Mouse (Mus musculus) hindbrain, embryonic 15.5 days (tissue): ENCODE results near the gene Dennd1a. TPM values are rescaled to one million over a fixed set of nuclear protein-coding genes. Genes with fewer than 3 reads are reported as not detected.

Experiments used
- ATAC-seq: fragments of 200-750 bp; cut with Nextera tagmentation; 2 replicates; pipeline ENCODE4 v1.8.0; 2017; ENCODE audit warnings: low read depth, moderate number of reproducible peaks, moderate TSS enrichment; ENCODE audit not compliant: low FRiP score
- H3K27ac ChIP-seq: fragments of 300-500 bp; sonication (generic); replicated peaks from 2 replicates; pipeline ENCODE4 v1.5.1; 2015; ENCODE audit warnings: mild to moderate bottlenecking, inconsistent platforms
- H3K27me3 ChIP-seq: fragments of 300-500 bp; sonication (generic); 2 replicates; pipeline ENCODE4 v1.6.1; 2015; ENCODE audit warnings: control low read depth, inconsistent platforms
- H3K36me3 ChIP-seq: fragments of 300-500 bp; sonication (generic); 2 replicates; pipeline ENCODE4 v1.6.1; 2015; ENCODE audit warnings: control low read depth, inconsistent platforms
- H3K4me1 ChIP-seq: fragments of 300-500 bp; sonication (generic); replicated peaks from 2 replicates; pipeline ENCODE4 v1.6.1; 2015; ENCODE audit warnings: control low read depth, inconsistent platforms
- H3K4me2 ChIP-seq: fragments of 300-500 bp; sonication (generic); 2 replicates; pipeline ENCODE4 v1.6.1; 2015; ENCODE audit warnings: moderate library complexity, mild to moderate bottlenecking, inconsistent platforms
- H3K4me3 ChIP-seq: fragments of 300-500 bp; sonication (generic); 2 replicates; pipeline ENCODE4 v1.5.1; 2015; ENCODE audit warnings: mild to moderate bottlenecking, inconsistent platforms
- H3K9ac ChIP-seq: fragments of 300-500 bp; sonication (generic); 2 replicates; pipeline ENCODE4 v1.6.1; 2015; ENCODE audit warnings: inconsistent platforms
- H3K9me3 ChIP-seq: fragments of 300-500 bp; sonication (generic); 2 replicates; pipeline ENCODE4 v1.6.1; 2016; ENCODE audit warnings: control low read depth, inconsistent platforms
- WGBS: fragments of 180-500 bp; shearing (Covaris S2); methylation state at CpG from one replicate; pipeline ENCODE4 v1.1.7; 2015; 5-methylcytosine and 5-hydroxymethylcytosine counted together
- polyA plus RNA-seq: library from polyadenylated mRNA; unstranded; fragments of >200 nt; fragmentation: Nextera tagmentation; extraction: Ambion mirVana; gene quantifications from 2 replicates; pipeline ENCODE4 v1.2.1, GENCODE M21; 2015

Gene Dennd1a
- polyA plus RNA-seq, 1 experiment from 2014 or later: 23.0 TPM

DNA sequence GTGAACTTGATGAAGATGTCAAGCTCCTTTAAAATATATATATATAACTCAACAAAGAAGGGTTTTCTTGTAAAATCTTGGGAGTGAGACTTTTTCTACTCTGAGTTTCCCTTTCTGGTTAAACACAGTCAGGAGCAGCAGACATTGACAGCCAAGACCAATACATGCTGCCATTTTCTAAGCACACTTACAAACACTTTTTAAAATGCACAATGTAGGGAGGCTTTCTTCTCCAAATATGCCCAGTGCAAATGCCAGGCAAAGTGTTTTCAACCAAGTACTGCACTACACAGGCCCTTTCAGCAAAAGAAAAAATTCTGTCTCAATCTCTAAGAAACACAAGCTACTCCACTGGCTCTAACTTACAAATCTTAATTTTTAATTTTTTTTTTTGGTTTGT, 65.7 kb downstream of the Dennd1a start:
- H3K9ac ChIP-seq: no peak overlapping the region
- H3K27me3 ChIP-seq: peaks cover 49% of the 10 kb centered on the region
- H3K27ac ChIP-seq: no peak overlapping the region
- H3K9me3 ChIP-seq: no peaks in the 10 kb centered on the region
- H3K4me3 ChIP-seq: no peak overlapping the region
- no peaks in the 10 kb centered on the region for H3K36me3 ChIP-seq
- H3K4me2 ChIP-seq: no peak overlapping the region
- no peak for ATAC-seq
- no peaks in the 10 kb centered on the region for H3K4me1 ChIP-seq

DNA sequence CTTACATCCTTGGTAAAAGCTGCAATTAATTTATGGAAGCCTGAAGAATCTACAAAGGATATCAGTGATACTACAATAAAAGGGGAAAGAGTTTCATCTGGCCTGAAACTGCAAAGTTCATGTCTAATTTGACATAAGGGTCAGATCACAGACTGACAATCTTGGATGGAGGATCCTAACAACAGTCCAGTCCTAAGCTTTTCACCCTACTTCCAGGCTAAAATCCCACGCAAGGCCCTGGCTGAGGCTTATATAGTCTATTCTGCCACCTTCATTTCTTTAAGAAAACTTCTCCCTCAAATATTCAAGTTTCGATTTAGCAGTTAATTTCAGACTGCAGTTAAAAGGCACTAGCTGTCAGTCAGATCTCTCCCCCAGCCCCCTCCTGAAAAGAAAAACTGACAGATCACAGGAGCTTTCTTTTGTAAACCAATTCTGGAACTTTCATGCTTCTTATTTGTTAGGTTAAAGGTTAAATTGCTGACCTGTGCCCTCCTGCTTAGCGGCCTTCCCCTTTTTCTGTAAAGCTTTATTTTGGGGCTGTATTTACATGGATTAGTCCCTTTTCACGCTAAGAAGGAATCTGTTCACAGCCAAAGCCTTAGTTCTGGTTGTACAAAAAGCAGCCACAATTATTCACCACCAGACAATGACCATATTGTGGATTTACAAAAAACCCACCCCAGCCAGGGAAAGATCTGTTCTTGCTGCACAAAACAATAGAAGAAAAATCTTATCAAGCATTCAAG, 66.3 kb downstream of the Dennd1a start:
- 11% methylated on average over 4 of the region's 4 CpGs for WGBS
- no peaks in the 10 kb centered on the region for H3K4me1 ChIP-seq

DNA sequence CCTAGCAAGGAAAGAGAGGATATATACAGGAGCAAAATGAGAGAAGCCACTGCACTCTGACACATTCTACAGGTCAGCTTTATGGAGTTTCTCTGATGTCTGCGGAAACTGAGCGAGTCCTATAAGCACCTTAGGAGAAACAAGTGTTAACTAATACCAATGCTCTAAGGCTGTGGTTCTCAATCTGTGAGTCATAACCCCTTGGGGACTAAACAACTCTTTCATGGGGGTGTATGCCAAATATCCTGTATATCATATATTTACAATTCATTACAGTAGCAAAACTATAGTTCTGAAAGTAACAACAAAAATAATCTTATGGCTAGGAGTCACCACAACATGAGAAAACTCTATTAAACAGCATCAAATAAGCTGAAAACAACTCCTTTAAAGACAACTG, 67.5 kb downstream of the Dennd1a start:
- H3K4me3 ChIP-seq: no peak overlapping the region
- no peaks in the 10 kb centered on the region for H3K4me1 ChIP-seq
- ATAC-seq: no peak
- H3K27ac ChIP-seq: no peak overlapping the region
- no peaks in the 10 kb centered on the region for H3K9me3 ChIP-seq
- 87% methylated on average over 2 of the region's 2 CpGs for WGBS
- no peak overlapping the region for H3K4me2 ChIP-seq
- no peak overlapping the region for H3K9ac ChIP-seq
- no peaks in the 10 kb centered on the region for H3K36me3 ChIP-seq
- peaks cover 31% of the 10 kb centered on the region for H3K27me3 ChIP-seq

More for the DNA sequence above, 66.3 kb downstream of the Dennd1a start:
- Histone ChIP-seq H3K9me3 (no peaks in the 10 kb centered on the region), H3K4me3 (no peak overlapping the region), H3K4me2 (no peak overlapping the region), H3K36me3 (no peaks in the 10 kb centered on the region), H3K27me3 (peaks cover 43% of the 10 kb centered on the region), H3K27ac (no peak overlapping the region), H3K9ac (no peak overlapping the region)
- ATAC-seq: no peak

DNA sequence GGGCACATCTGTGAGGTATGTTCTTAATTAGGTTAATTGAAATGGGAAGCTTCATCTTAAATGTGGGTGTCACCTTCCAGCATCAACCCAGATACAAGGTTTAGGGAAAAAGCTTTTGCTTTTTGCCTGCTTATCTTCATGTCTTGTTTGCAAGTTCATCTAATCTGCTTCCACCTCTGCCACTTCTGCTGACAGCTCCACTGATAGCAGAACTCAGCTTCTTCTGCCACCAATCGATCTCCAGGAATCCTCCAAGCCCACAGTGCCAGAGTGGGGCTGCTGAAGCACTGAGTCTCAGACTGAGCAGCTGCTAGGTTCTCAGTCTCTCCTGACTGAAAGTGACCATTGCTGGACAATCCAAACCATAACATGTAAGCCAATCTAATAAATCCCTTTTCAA, 74.1 kb downstream of the Dennd1a start:
- no peaks in the 10 kb centered on the region for H3K9me3 ChIP-seq
- H3K4me3 ChIP-seq: no peak overlapping the region
- 88% methylated on average over 1 of the region's 1 CpGs for WGBS
- 0 out of 2 replicates have a peak, but pooled peaks cover 7% of the 10 kb centered on the region for H3K27me3 ChIP-seq
- no peak overlapping the region for H3K4me2 ChIP-seq
- no peak for ATAC-seq
- no peaks in the 10 kb centered on the region for H3K36me3 ChIP-seq
- no peaks in the 10 kb centered on the region for H3K4me1 ChIP-seq
- H3K9ac ChIP-seq: no peak overlapping the region
- no peak overlapping the region for H3K27ac ChIP-seq

DNA sequence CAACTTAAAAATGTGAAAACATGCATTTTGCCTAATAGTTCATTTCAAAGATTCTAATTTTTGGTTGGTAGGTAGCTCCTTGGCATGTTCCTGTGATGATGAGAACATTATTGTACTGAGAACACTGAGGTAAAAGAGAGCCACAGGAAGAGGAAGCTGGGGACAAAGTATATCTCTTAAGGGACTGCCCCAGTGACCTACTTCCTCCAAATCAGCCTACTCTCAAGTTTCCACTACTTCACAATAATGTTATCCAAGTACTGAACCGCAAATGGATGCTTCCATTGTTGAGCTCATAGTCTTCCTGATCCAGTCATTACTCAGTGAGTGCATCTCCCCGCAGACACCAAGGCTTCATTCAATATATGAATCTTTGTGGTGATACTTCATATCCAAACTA, 75.8 kb downstream of the Dennd1a start:
- H3K36me3 ChIP-seq: no peaks in the 10 kb centered on the region
- H3K4me1 ChIP-seq: no peaks in the 10 kb centered on the region
- no peaks in the 10 kb centered on the region for H3K9me3 ChIP-seq
- no peak overlapping the region for H3K9ac ChIP-seq
- no peak overlapping the region for H3K27ac ChIP-seq
- no peak overlapping the region for H3K4me2 ChIP-seq
- WGBS: 90% methylated on average over 2 of the region's 2 CpGs
- no peaks in the 10 kb centered on the region for H3K27me3 ChIP-seq
- no peak overlapping the region for H3K4me3 ChIP-seq
- no peak for ATAC-seq

DNA sequence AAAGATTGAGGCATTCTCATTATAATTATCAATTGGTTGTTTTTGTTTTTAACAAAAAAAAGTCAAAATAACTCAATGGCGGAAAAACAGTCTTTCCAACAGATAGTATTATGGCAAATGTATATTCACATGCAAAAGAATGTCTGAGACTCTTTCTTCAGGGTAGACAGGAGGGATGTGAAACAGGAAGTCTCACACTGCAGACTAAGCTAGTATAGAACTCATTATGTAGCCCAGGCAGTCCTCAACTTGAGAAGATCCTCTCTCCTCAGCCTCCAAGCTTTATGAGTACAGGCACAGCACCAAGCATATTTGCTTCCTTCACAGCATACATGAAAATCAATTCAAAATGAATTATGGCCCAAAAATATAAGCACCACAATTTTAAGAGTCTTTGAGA, 79.4 kb downstream of the Dennd1a start:
- no peaks in the 10 kb centered on the region for H3K36me3 ChIP-seq
- H3K4me1 ChIP-seq: no peaks in the 10 kb centered on the region
- no peaks in the 10 kb centered on the region for H3K9me3 ChIP-seq
- no peak overlapping the region for H3K4me2 ChIP-seq
- no peak overlapping the region for H3K4me3 ChIP-seq
- 90% methylated on average over 1 of the region's 1 CpGs for WGBS
- no peaks in the 10 kb centered on the region for H3K27me3 ChIP-seq
- no peak for ATAC-seq
- H3K9ac ChIP-seq: no peak overlapping the region
- no peak overlapping the region for H3K27ac ChIP-seq

DNA sequence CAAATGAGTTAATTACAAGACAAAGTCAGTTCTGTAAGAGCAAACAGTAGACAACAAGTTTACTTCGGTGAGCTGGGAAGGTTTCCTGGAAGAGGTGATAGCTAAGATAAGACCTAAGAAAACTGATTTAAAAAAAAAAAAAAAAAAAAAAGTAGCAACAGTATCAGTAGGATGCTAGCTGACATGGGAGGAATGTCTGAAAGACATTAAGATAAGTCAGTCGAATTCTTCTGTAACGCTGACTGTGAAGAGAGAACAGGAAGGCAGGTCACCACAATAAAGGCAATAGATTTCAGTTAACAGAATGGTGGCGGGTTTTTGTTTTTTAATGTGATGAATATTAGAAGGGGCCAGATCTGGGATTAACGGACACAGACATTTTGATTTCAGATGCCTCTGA, 81.9 kb downstream of the Dennd1a start:
- 78% methylated on average over 5 of the region's 5 CpGs for WGBS
- no peak overlapping the region for H3K4me3 ChIP-seq
- H3K27me3 ChIP-seq: no peaks in the 10 kb centered on the region
- no peaks in the 10 kb centered on the region for H3K4me1 ChIP-seq
- H3K4me2 ChIP-seq: no peak overlapping the region
- H3K9ac ChIP-seq: no peak overlapping the region
- H3K36me3 ChIP-seq: no peaks in the 10 kb centered on the region
- H3K27ac ChIP-seq: no peak overlapping the region
- ATAC-seq: no peak
- no peaks in the 10 kb centered on the region for H3K9me3 ChIP-seq

DNA sequence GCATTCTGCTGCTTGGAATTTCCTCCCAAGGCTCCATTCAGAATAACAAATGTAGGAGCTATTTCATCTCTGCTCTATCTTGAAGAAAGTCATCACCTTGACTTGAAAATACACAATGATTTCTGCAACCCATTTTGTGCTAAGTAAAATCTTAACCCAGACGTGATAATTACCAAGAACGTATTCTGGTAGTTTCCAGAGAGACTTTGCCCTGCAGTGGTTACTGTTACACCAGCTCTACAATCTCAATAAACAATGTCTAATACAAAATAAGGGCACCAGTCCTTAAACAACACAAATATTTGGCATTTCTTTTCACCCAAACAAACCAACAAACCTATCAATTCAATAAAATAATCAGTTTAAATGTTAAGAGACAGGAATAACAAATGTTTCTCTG, 82.5 kb downstream of the Dennd1a start:
- Histone ChIP-seq H3K27ac (no peak overlapping the region), H3K4me2 (no peak overlapping the region), H3K27me3 (no peaks in the 10 kb centered on the region), H3K4me3 (no peak overlapping the region), H3K36me3 (no peaks in the 10 kb centered on the region), H3K9me3 (no peaks in the 10 kb centered on the region), H3K9ac (no peak overlapping the region), H3K4me1 (no peaks in the 10 kb centered on the region)
- 70% methylated on average over 2 of the region's 2 CpGs for WGBS
- ATAC-seq: no peak

DNA sequence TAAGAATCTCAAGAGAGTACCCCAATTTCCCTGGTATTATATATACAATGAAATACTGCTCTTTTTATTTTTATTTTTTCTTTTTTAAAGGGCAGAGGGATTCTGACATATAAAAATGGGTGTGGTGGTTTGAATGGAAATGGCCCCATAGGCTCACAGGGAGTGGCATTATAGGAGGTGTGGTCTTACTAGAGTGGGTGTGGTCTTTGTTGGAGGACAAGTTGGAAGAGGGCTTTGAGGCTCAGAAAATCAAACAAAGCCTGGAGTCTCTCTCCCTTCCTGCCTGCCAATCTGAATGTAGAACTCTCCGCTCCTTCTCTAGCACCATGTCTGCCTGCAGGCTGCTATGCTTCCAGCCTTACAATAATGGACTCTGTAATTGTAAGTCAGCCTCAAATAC, 89.1 kb downstream of the Dennd1a start:
- H3K4me1 ChIP-seq: peaks cover 7% of the 10 kb centered on the region
- H3K36me3 ChIP-seq: no peaks in the 10 kb centered on the region
- no peak overlapping the region for H3K27ac ChIP-seq
- no peaks in the 10 kb centered on the region for H3K27me3 ChIP-seq
- no peak overlapping the region for H3K4me3 ChIP-seq
- WGBS: 95% methylated on average over 1 of the region's 1 CpGs
- no peak overlapping the region for H3K4me2 ChIP-seq
- H3K9ac ChIP-seq: no peak overlapping the region
- H3K9me3 ChIP-seq: no peaks in the 10 kb centered on the region
- no peak for ATAC-seq

DNA sequence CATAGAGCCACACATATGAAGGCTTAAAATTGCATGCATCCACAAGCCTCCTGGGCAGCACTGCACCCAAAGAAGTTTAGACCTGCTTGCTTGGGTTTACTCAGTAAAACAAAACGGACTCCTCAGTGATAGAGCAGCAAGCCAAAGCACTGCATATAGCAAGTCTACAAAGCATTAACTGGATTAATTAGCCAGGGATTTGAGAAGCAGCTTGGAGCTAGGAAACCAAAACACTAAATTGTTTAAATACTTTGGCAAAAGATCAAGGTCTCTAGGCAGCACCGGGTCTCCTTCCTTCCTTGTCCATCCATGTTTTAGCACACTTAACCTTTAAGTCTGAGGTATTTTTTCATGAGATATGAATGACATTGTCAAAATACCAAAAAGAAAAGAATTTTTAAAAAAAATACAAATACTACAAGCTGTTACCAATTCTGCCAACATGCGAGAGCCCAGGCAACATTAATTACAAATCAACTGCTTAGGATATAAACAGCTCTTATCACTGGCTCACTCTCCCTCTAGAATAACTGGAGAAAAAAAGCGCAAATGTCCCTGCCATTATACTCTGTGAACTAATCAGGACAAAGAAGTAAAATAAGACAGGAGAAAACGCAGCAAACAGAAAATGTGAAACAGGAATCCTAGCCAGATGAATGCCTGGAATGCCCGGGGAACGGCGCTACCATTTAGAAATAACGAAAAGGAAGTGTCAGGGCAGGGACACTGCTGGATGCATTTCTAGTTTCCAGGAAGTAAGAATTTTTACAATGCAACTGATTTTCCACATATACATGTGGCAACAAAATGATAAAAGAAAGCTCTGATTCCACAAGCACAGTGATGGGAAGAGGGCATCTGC, 90.8 kb downstream of the Dennd1a start:
- Histone ChIP-seq H3K27ac (0 out of 2 replicates have a peak overlapping the region, but pooled peaks have one; percentile 34), H3K4me3 (no peak overlapping the region), H3K27me3 (no peaks in the 10 kb centered on the region), H3K9ac (no peak overlapping the region), H3K9me3 (no peaks in the 10 kb centered on the region), H3K4me2 (peak overlapping the region; percentile 3; the same call in 1 of the 2 replicates), H3K36me3 (no peaks in the 10 kb centered on the region), H3K4me1 (peaks cover 7% of the 10 kb centered on the region)
- peak; percentile 23; the same call in 1 of the 2 replicates for ATAC-seq
- 37% methylated on average over 9 of the region's 9 CpGs for WGBS

DNA sequence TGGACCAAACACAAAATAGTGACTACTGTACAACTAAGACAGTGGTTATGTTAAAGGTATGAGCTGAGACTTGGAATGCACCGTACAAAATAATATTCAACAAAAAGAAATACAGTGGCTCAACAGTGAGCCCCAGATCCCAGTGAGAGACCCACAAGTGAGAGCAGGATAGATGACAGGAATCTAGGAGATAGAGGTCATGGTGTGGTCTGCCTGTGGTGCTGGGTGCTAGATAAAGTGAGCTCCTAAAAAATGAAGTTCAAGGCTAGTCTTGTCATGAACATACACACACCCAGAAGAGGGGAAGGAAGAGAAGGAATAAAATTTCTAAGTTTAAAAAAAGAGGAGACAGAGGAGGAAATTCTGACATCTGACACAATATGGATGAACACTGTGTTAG, 95.2 kb downstream of the Dennd1a start:
- Histone ChIP-seq H3K36me3 (no peaks in the 10 kb centered on the region), H3K9ac (no peak overlapping the region), H3K4me3 (no peak overlapping the region), H3K27ac (no peak overlapping the region), H3K27me3 (no peaks in the 10 kb centered on the region), H3K9me3 (no peaks in the 10 kb centered on the region), H3K4me2 (no peak overlapping the region), H3K4me1 (peaks cover 7% of the 10 kb centered on the region)
- ATAC-seq: no peak
- WGBS: 91% methylated on average over 1 of the region's 1 CpGs

DNA sequence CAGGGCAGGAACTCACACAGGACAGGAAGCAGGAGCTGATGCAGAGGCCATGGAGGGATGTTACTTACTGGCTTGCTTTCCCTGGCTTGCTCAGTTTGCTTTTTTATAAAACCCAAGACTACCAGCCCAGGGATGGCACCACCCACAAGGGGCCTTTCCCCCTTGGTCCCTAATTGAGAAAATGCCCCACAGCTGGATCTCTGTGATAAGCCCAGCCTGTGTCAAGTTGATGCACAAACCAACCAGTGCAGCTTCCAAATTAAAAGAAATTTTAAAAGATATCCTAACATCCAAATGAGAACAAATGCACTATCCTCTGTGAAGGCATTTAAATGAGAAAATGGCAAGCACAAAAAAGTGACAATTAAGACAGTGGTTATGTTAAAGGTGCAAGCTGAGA, 95.6 kb downstream of the Dennd1a start:
- H3K9me3 ChIP-seq: no peaks in the 10 kb centered on the region
- H3K27me3 ChIP-seq: no peaks in the 10 kb centered on the region
- H3K4me2 ChIP-seq: no peak overlapping the region
- H3K4me1 ChIP-seq: peaks cover 6% of the 10 kb centered on the region
- ATAC-seq: no peak
- H3K36me3 ChIP-seq: no peaks in the 10 kb centered on the region
- H3K4me3 ChIP-seq: no peak overlapping the region
- H3K9ac ChIP-seq: no peak overlapping the region
- no peak overlapping the region for H3K27ac ChIP-seq
